Mouse (Mus musculus): Measurements from ENCODE around the gene Usp39.

DNA sequence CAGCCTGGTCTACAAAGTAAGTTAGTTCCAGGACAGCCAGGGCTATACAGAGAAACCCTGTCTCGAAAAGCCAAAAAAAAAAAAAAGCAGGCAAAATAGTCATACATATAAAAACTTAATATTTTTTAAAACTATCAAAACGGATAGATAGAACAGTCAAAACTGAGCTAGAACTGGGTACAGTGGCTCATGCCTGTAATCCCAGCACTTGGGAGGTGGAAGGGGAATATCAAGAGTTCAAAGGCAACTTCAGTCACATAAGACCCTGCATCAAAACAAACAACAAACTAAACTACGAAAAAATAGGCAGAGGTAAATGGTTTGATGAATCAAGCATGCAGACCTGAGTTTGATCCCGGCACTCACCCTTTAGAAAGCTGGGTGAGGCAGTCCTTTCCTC is 14.9 kb downstream of the Usp39 start:
- TF ChIP-seq EP300 (optimal IDR thresholded peaks at IDR 0.05) (no peak), CTCF (IDR thresholded peaks at IDR 0.05; ENCODE audit: low read depth) (no peak)

Data from stomach, postnatal 0 days (tissue).